Mouse (Mus musculus) kidney, adult 2 months (tissue): ENCODE data around the gene Btbd2. TPM values are rescaled to one million over a fixed set of nuclear protein-coding genes. Genes with fewer than 3 reads are reported as not detected.

ENCODE experiments used
- DNase-seq: peaks from one replicate; pipeline ENCODE4 v3.0.0; 2021
- H3K27ac ChIP-seq: fragments of 200-500 bp; 2 replicates; pipeline ENCODE4 v1.5.1; 2012; ENCODE audit warnings: low read depth, low read length, control low read depth, inconsistent platforms; ENCODE audit not compliant: insufficient read depth
- H3K27me3 ChIP-seq: fragments of 200-500 bp; replicated peaks from 2 replicates; pipeline ENCODE4 v1.6.1; 2012; ENCODE audit warnings: mild to moderate bottlenecking, moderate library complexity, low read length, inconsistent platforms; ENCODE audit not compliant: control insufficient read depth, insufficient read depth
- H3K36me3 ChIP-seq: fragments of 200-500 bp; 2 replicates; pipeline ENCODE4 v1.6.1; 2012; ENCODE audit warnings: mild to moderate bottlenecking, moderate library complexity, low read length, inconsistent platforms; ENCODE audit not compliant: control insufficient read depth, insufficient read depth
- H3K4me1 ChIP-seq: fragments of 200-500 bp; 2 replicates; pipeline ENCODE4 v1.6.1; 2011; ENCODE audit warnings: low read length; ENCODE audit not compliant: control insufficient read depth, insufficient read depth
- H3K4me3 ChIP-seq: fragments of 200-500 bp; 2 replicates; pipeline ENCODE4 v1.5.1; 2011; ENCODE audit warnings: mild to moderate bottlenecking, low read depth, low read length, control low read depth; ENCODE audit not compliant: insufficient read depth
- CTCF ChIP-seq: fragments of 200-500 bp; conservative IDR thresholded peaks from 2 replicates; pipeline ENCODE4 v1.5.1; 2011; ENCODE audit warnings: low read depth, mild to moderate bottlenecking, control low read depth, low read length, moderate library complexity, mixed read lengths; ENCODE audit not compliant: insufficient read depth, insufficient read length
- POLR2A ChIP-seq: fragments of 200-500 bp; IDR thresholded peaks from one replicate; pipeline ENCODE4 v1.6.1; 2011; ENCODE audit warnings: low read depth, low read length, control low read depth
- WGBS: fragments of 180-500 bp; shearing (Covaris S2); methylation state at CpG from one replicate; pipeline ENCODE4 v1.1.7; 2018; 5-methylcytosine and 5-hydroxymethylcytosine counted together
- polyA plus RNA-seq: library from polyadenylated mRNA; depleted of rRNA; stranded (reverse); fragments of >200 nt; gene quantifications from 2 replicates; pipeline ENCODE4 v1.2.3, GENCODE M21; 2012; rRNA removed

Btbd2 gene
- 77.7 and 80.7 TPM in 2 replicates for polyA plus RNA-seq

GRCm38 (mm10) chr10:80656863-80657623 lies at the start of gene Btbd2:
Gene Btbd2, minus strand, starts transcription at chr10:80657071.
- Histone ChIP-seq H3K4me1 (peaks cover 42% of the 10 kb centered on the region), H3K27ac (peak within 1 kb of the TSS; percentile 97), H3K27me3 (no peaks in the 10 kb centered on the region), H3K4me3 (peak within 1 kb of the TSS; percentile 88), H3K36me3 (no peaks in the 10 kb centered on the region)
- DNase-seq, result peak; percentile 58
- no peak for TF ChIP-seq CTCF
- TF ChIP-seq POLR2A, result no peak
- 23% methylated on average over 15 of the region's 15 CpGs for WGBS

- 75% methylated on average over 3 of the region's 3 CpGs for WGBS
- H3K36me3 ChIP-seq, result peaks cover 6% of the 10 kb centered on the region
- no peak overlapping the region for H3K4me3 ChIP-seq
- peaks cover 9% of the 10 kb centered on the region; the same call in 1 of the 2 replicates for H3K4me1 ChIP-seq
- no peak for TF ChIP-seq CTCF
- no peak for TF ChIP-seq POLR2A
- no peak for DNase-seq
- no peak overlapping the region for H3K27ac ChIP-seq
- H3K27me3 ChIP-seq, result no peaks in the 10 kb centered on the region
These were observed 48.6 kb upstream of the Btbd2 start for GRCm38 (mm10) chr10:80705479-80705878.

- H3K36me3 ChIP-seq, result peaks cover 6% of the 10 kb centered on the region
- no peak overlapping the region for H3K27ac ChIP-seq
- no peaks in the 10 kb centered on the region for H3K27me3 ChIP-seq
- H3K4me1 ChIP-seq, result peaks cover 9% of the 10 kb centered on the region; the same call in 1 of the 2 replicates
- TF ChIP-seq CTCF, result no peak
- TF ChIP-seq POLR2A, result no peak
- DNase-seq, result no peak
- 48% methylated on average over 3 of the region's 3 CpGs for WGBS
- H3K4me3 ChIP-seq, result no peak overlapping the region
These were observed 48.2 kb upstream of the Btbd2 start for GRCm38 (mm10) chr10:80705033-80705432.

- TF ChIP-seq CTCF (no peak), POLR2A (no peak)
- DNase-seq, result no peak
- H3K36me3 ChIP-seq, result peaks cover 6% of the 10 kb centered on the region
- no peak overlapping the region for H3K4me3 ChIP-seq
- no peak overlapping the region for H3K27ac ChIP-seq
- WGBS, result 95% methylated on average over 5 of the region's 5 CpGs
- H3K27me3 ChIP-seq, result no peaks in the 10 kb centered on the region
- H3K4me1 ChIP-seq, result peaks cover 9% of the 10 kb centered on the region; the same call in 1 of the 2 replicates
These were observed 47.5 kb upstream of the Btbd2 start for GRCm38 (mm10) chr10:80704418-80704817.

- no peak for TF ChIP-seq POLR2A
- TF ChIP-seq CTCF, result no peak
- Histone ChIP-seq H3K27ac (no peak overlapping the region), H3K4me3 (no peak overlapping the region), H3K4me1 (peaks cover 9% of the 10 kb centered on the region; the same call in 1 of the 2 replicates), H3K27me3 (no peaks in the 10 kb centered on the region), H3K36me3 (peaks cover 2% of the 10 kb centered on the region)
- 86% methylated on average over 5 of the region's 5 CpGs for WGBS
- DNase-seq, result no peak
These were observed 46.8 kb upstream of the Btbd2 start for GRCm38 (mm10) chr10:80703643-80704042.

- WGBS, result 3% methylated on average over 47 of the region's 47 CpGs
- peaks cover 9% of the 10 kb centered on the region; the same call in 1 of the 2 replicates for H3K4me1 ChIP-seq
- peak; percentile 98 for DNase-seq
- TF ChIP-seq POLR2A (peak; percentile 9), CTCF (no peak)
- H3K36me3 ChIP-seq, result no peaks in the 10 kb centered on the region; the same call in 1 of the 2 replicates
- peak overlapping the region; percentile 68; the same call in 1 of the 2 replicates for H3K27ac ChIP-seq
- H3K4me3 ChIP-seq, result peak overlapping the region; percentile 62
- H3K27me3 ChIP-seq, result no peaks in the 10 kb centered on the region
These were observed 45.9 kb upstream of the Btbd2 start for GRCm38 (mm10) chr10:80702536-80703390.
